Mouse (Mus musculus): ENCODE results near the gene Slc16a8. TPM values are rescaled to one million over a fixed set of nuclear protein-coding genes. Genes with fewer than 3 reads are reported as not detected.
"Not testable (repeated sequence)": the region's sequence is repeated elsewhere in the genome, so short reads cannot be mapped to it uniquely, and the experiment has no call there.

Slc16a8 gene
- polyA plus RNA-seq, 1 experiment, result not detected

DNA sequence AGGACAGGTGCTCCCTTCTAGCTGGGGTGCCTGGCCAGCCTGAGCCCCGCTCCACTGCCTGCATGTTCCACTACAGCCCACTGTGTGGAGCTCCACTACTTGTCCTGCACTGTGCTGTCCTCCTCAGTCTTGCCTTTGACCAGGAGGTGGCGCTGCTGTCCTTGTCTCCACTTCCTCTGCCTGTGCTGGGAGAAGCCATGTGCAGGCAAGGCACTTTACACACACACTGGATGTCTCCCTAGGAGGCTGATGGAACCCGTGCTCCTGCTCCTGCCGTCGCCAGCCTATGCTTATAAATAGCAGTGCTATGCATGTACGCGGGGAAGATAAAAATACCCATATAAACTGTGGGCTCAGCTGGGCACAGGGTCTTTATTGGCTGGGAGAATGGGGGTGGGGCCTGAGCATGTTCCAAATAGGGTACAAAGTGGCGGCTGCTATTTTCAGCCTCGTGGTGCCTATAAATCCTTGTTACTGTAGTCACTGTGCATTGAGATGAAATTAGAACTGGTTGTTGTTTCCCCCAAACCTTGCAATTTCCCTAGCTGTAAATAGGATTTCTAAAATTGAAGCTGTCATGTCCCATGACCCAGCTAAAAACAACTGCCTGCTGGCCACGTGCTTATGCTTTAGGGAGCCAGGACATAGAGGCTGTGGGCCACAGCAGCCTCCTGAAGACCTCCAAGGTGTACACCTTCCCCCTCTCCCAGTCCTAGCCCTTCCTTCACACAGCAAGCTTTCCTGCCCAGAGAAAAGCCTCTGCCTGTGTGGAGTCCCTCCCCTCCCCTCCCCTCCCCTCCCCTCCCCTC is 11.1 kb downstream of the Slc16a8 start:
- Histone ChIP-seq H3K4me1 (ENCODE audit: control insufficient read depth, insufficient read depth, low read length) (peaks cover 37% of the 10 kb centered on the region), H3K27ac (ENCODE audit: insufficient read depth, low read depth, low read length) (peak overlapping the region; percentile 91), H3K4me3 (ENCODE audit: insufficient read depth, low read depth, low read length) (no peak overlapping the region)
- WGBS, result 3% methylated on average over 10 of the region's 10 CpGs
- TF ChIP-seq CTCF (IDR thresholded peaks at IDR 0.05; ENCODE audit: insufficient read depth, low read depth, low read length) (peak; percentile 99), POLR2A (IDR thresholded peaks at IDR 0.05; ENCODE audit: insufficient read depth, low read depth, low read length) (no peak)

DNA sequence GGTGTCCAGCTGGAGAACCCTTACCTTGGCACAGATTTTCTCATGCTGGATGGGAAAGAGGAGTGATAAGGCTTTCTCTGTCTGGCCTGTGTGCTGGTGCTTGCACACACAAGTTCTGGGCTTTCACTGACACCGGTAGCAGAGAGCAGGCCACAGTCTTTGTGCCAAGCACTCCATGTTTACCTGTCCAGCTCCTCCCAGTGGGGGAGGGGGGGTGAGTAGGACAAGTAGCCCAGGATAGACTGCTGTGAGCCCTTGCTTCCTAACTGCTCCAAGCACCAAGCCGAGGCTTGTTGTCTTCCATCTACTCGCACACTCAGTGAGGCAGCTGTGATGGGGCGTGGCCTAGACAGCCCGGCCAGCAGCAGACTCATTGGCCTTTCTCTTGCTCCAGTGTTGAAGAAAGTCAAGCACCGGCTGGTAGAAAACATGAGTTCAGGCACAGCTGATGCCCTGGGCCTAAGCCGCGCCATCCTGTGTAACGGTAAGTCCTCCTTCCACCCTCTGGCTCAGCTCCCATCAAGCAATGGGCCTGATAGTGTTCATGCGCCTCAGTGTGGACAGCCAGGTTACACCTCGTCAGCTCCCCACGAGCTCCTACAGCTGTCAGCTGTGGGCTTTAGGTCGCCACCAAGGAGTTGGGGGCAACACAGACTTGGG is 11.9 kb downstream of the Slc16a8 start:
- no peak for TF ChIP-seq CTCF (IDR thresholded peaks at IDR 0.05; ENCODE audit: insufficient read depth, low read depth, low read length)
- no peak for TF ChIP-seq POLR2A (IDR thresholded peaks at IDR 0.05; ENCODE audit: insufficient read depth, low read depth, low read length)
- peaks cover 33% of the 10 kb centered on the region for H3K4me1 ChIP-seq (ENCODE audit: control insufficient read depth, insufficient read depth, low read length)
- no peak overlapping the region for H3K4me3 ChIP-seq (ENCODE audit: insufficient read depth, low read depth, low read length)
- peak overlapping the region; percentile 74 for H3K27ac ChIP-seq (ENCODE audit: insufficient read depth, low read depth, low read length)
- WGBS, result 40% methylated on average over 13 of the region's 13 CpGs

DNA sequence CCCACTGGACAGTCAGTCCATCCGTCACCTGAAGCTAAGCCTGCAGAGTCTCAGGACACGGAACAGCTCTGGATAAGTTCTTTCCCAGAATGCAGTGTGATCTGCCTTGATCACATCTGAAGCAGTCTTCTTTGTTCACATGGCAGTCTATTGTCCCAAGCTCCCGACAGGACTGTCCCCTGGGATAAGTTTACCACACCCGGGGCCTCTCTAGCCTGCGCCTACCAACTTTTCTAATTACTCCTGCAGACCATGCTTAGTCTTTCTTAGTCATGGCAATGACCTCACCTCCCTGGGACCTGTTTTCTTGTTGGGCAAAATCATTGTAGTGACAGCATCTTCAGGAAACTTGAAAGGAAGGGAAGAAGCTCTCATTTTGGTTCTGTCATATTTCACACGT is 16.5 kb downstream of the Slc16a8 start:
- H3K4me1 ChIP-seq (ENCODE audit: control insufficient read depth, insufficient read depth, low read length), result peaks cover 9% of the 10 kb centered on the region
- H3K27ac ChIP-seq (ENCODE audit: insufficient read depth, low read depth, low read length), result no peak overlapping the region
- TF ChIP-seq CTCF (IDR thresholded peaks at IDR 0.05; ENCODE audit: insufficient read depth, low read depth, low read length), result no peak
- no peak for TF ChIP-seq POLR2A (IDR thresholded peaks at IDR 0.05; ENCODE audit: insufficient read depth, low read depth, low read length)
- no peak overlapping the region for H3K4me3 ChIP-seq (ENCODE audit: insufficient read depth, low read depth, low read length)
- WGBS, result 87% methylated on average over 6 of the region's 6 CpGs

DNA sequence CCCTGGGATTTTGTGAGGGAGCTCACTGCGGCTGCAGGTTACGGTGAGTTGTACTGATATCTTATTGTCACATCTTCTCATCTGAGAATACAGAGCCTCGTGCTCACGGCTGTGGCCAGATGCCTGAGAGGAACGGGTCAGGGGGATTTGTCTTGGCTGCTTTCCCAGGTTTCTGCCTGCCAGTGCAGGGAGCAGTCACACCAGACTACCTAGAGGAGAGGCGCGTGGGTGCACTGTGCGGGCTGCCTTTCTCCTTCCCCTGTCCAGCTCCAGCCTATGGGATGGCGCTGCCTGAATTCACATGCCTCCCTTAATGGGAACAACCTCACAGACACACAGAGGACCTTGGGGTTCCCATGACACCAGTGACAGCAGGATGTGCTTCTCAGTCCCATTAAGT is 19.3 kb downstream of the Slc16a8 start:
- Histone ChIP-seq H3K4me3 (ENCODE audit: insufficient read depth, low read depth, low read length) (no peak overlapping the region), H3K4me1 (ENCODE audit: control insufficient read depth, insufficient read depth, low read length) (no peaks in the 10 kb centered on the region), H3K27ac (ENCODE audit: insufficient read depth, low read depth, low read length) (no peak overlapping the region)
- 54% methylated on average over 9 of the region's 9 CpGs for WGBS
- TF ChIP-seq CTCF (IDR thresholded peaks at IDR 0.05; ENCODE audit: insufficient read depth, low read depth, low read length) (no peak), POLR2A (IDR thresholded peaks at IDR 0.05; ENCODE audit: insufficient read depth, low read depth, low read length) (no peak)

DNA sequence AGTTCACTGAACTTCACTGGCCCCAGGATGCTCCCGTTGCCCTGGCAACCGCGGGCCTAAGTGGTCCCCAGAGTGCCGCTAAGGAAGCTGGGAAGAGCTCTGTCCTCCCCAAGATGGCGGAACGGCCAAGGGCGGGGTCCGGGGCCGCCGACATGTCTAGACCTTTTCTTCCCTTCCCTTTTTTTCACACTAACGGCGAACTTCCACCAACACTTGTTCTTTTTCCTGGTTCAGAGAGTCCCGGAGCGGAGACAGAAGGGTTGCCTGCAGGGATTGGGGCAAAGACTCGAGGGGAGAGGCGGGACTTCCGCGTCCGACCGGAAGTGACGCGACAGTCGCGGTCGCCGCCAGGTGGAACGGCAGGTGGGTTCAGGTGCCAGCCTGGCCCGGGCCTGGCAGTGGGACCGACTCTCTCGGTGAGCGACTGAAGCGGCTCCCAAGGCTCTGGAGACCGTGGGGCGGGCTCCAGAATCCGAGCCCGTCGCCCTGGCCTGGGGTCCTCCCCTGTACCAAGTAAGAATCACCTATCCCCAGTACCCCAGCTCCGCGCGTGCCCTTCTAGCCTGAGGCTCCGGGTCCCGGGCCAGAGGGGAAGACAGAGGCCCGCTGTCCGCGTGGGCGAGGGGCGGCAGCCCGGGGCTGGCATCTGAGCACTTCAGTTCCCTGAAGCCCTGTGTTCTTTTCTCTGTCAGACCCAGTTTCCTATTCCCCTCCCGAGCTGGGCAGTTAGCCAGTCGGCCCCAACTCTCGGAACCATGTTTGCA is 25.3 kb downstream of the Slc16a8 start, which contains the start of the genes Pick1 and Gm49486:
Gene Pick1 (plus strand): TSS at position 116 of the 764 bp plus-strand sequence.
Gene Gm49486 (plus strand): TSS at position 334 of the 764 bp plus-strand sequence.
- TF ChIP-seq CTCF (IDR thresholded peaks at IDR 0.05; ENCODE audit: insufficient read depth, low read depth, low read length) (no peak), POLR2A (IDR thresholded peaks at IDR 0.05; ENCODE audit: insufficient read depth, low read depth, low read length) (peak; percentile 64; the same call in 1 of the 2 replicates)
- under 1% methylated on average over 51 of the region's 51 CpGs for WGBS
- H3K4me1 ChIP-seq (ENCODE audit: control insufficient read depth, insufficient read depth, low read length), result peaks cover 12% of the 10 kb centered on the region
- H3K4me3 ChIP-seq (ENCODE audit: insufficient read depth, low read depth, low read length), result peak within 1 kb of the TSS; percentile 71
- peak within 1 kb of the TSS; percentile 99 for H3K27ac ChIP-seq (ENCODE audit: insufficient read depth, low read depth, low read length)

DNA sequence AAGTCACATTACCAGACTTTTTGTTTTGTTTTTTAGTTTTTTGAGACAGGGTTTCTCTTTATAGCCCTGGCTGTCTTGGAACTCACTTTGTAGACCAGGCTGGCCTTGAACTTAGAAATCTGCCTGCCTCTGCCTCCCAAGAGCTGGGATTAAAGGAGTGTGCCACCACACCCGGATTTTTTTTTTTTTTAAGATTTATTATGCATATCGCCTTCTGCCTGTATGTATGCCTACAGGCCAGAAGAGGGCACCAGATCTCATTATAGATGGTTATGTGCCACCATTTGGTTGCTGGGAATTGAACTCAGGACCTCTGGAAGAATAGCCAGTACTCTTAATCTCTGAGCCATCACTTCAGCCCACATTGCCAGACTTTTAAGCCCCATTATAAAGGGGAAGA is 28.8 kb downstream of the Slc16a8 start:
- H3K27ac ChIP-seq (ENCODE audit: insufficient read depth, low read depth, low read length); H3K4me3 ChIP-seq (ENCODE audit: insufficient read depth, low read depth, low read length): not testable (repeated sequence)
- peaks cover 16% of the 10 kb centered on the region for H3K4me1 ChIP-seq (ENCODE audit: control insufficient read depth, insufficient read depth, low read length)
- 72% methylated on average over 2 of the region's 2 CpGs for WGBS

DNA sequence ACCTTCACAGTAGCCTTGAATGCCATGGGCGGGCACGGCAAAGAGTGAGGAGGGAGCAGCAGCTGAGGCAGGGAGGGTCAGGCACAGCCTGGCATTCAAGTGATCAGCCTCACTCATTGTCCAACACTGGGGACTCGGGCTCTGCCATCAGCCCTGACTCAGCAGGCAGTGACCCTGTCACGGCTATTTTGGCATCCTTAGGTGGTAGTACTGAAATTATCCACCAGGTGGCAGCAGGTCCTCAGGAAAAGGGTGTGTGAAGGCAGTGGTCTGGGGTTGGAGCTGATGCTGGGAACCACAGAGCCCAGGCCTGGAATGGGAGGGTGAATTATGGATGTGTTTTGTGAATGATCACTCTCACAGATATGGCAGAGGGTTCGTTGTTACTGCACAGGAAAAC is 29.9 kb downstream of the Slc16a8 start:
- no peak overlapping the region for H3K27ac ChIP-seq (ENCODE audit: insufficient read depth, low read depth, low read length)
- H3K4me1 ChIP-seq (ENCODE audit: control insufficient read depth, insufficient read depth, low read length), result peaks cover 14% of the 10 kb centered on the region
- H3K4me3 ChIP-seq (ENCODE audit: insufficient read depth, low read depth, low read length), result no peak overlapping the region
- 11% methylated on average over 5 of the region's 5 CpGs for WGBS
- TF ChIP-seq POLR2A (IDR thresholded peaks at IDR 0.05; ENCODE audit: insufficient read depth, low read depth, low read length) (no peak), CTCF (IDR thresholded peaks at IDR 0.05; ENCODE audit: insufficient read depth, low read depth, low read length) (peak; percentile 62)

DNA sequence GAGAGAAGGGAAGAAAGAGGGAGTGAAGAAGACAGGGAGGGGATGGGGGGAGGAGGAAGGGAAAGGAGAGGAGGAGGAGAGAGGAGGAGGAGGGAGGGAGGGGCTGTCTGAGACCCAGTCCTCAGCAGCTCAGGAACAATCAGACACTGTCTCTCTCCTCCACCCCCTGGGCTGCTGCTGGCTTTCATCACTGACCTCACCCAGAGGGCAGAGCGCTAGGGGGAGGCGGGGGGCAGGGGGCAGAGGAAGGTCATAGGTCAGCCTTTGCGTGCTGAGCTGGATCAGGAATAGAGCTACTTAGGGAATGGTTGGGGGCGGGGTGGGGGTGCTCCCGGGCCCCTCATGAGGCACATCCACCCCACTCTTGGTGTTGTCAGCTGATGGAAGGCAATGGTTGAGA is 30.9 kb downstream of the Slc16a8 start:
- H3K4me3 ChIP-seq (ENCODE audit: insufficient read depth, low read depth, low read length), result no peak overlapping the region
- H3K27ac ChIP-seq (ENCODE audit: insufficient read depth, low read depth, low read length), result peak overlapping the region; percentile 56; the same call in 1 of the 2 replicates
- 17% methylated on average over 5 of the region's 5 CpGs for WGBS
- H3K4me1 ChIP-seq (ENCODE audit: control insufficient read depth, insufficient read depth, low read length), result peaks cover 11% of the 10 kb centered on the region
- TF ChIP-seq POLR2A (IDR thresholded peaks at IDR 0.05; ENCODE audit: insufficient read depth, low read depth, low read length) (no peak), CTCF (IDR thresholded peaks at IDR 0.05; ENCODE audit: insufficient read depth, low read depth, low read length) (no peak)

DNA sequence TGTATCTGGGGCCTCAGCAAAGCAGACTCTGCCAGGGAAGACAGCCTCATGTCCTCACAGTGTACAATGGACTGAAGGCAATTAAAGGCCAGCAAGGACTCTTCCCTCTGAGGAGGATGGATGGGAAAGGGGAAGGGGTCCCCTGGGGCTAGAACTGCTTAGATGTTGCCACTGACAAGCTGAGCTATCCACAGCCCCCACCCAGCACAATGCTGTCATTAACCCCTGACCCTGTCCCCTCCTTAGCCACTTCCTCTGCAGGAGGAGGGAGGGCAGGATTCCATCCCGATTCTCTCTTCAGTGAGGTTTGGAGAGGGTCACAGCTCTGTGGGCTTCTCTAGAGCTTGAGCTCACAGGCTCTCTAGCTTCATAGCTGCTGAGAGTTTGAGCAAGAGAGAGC is 35.0 kb downstream of the Slc16a8 start:
- Histone ChIP-seq H3K4me3 (ENCODE audit: insufficient read depth, low read depth, low read length) (no peak overlapping the region), H3K4me1 (ENCODE audit: control insufficient read depth, insufficient read depth, low read length) (peaks cover 7% of the 10 kb centered on the region), H3K27ac (ENCODE audit: insufficient read depth, low read depth, low read length) (no peak overlapping the region)
- 25% methylated on average over 1 of the region's 1 CpGs for WGBS
- TF ChIP-seq CTCF (IDR thresholded peaks at IDR 0.05; ENCODE audit: insufficient read depth, low read depth, low read length) (no peak), POLR2A (IDR thresholded peaks at IDR 0.05; ENCODE audit: insufficient read depth, low read depth, low read length) (no peak)

All from olfactory bulb, adult 2 months (tissue).